Mouse (Mus musculus): ENCODE data around the gene Tm7sf2.

Gene Tm7sf2

DNA sequence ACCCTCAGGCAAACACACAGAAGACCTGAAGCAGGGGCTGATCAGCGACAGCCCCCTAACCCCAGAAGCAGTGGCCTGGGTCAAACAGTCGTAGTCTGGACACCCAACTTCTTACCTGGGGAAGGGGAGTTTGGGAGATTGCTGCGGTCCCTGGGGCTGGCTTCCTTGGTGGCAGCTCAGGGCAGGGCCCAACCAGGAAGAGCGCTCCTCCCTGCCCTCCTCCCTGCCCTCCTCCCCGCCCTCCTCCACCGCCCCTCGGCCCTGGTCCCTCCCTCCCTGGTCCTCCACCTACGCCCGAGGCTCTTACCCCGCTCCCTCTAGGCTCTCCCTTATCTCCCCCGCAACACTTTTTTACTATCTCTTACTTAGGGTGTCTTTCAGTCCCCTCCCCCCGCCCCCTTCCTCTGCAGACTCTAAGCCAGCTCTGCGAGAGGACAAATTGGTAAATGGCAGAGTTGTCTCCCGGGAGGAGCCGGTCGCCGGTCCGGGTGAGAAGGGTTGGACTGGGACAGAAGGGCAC, 53.1 kb downstream of the Tm7sf2 start:
- in situ Hi-C loops (cut with MboI, MseI), result loop anchor here (5.0 kb wide), 1 partner anchor 53 kb away; the partner anchor contains the start of gene Pola2

DNA sequence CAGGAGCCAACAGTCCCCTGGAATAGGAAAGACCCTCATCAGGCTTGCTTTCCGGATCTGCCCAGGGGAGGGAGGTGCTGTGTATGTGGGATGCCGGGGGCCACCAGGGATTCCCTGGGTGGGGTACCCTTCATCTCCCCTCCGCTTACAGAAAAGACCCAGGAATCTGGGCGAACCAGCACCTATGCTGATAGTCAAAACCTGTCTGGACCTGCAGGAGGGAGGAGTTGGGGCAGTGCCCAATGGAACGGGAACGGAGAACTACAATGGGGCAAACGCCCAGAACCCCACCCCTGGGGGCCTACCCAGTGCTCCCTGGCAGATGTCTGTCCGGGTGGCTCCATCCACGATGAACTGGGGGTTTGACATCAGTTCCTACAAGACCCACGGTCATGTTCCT, 54.5 kb downstream of the Tm7sf2 start:
- in situ Hi-C loops (cut with MboI, MseI), result no loop called here
